Comparison of ENCODE assay signal across 8 mouse cellular contexts in the genomic region with DNA sequence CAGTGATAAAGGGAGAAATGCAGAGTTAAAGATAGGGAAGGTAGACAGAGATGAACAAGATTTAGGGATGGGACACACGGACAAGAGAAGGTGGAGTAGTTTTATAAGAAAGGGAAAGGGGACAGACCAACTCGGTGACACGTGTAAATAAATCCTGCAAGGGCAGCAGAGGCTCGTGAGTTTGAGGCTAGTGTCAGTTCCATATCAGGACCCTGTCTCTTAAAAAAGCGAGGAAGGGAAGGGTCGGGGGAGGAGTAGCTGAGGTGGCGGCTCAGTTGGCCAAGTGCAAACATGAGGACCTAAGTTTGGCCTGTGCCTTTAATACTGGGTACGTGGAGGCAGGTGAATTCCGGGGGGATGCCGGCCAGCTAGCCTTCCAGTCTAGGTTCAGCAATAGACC. TPM values are rescaled to one million over a fixed set of nuclear protein-coding genes. Genes with fewer than 3 reads are reported as not detected.
A peak's percentile ranks its signal among the peaks of the same experiment; 100 is the strongest.
DNase-seq lines count a peak whose midpoint lies in the region; ATAC-seq lines count a peak whose summit lies in the region.

No protein-coding gene starts in this region.

- no peak overlapping the region for H3K27ac ChIP-seq in neural tube, embryonic 11.5 days (ENCODE audit: low read depth, low read length)
- H3K27ac ChIP-seq in liver, embryonic 13.5 days = no peak overlapping the region

- H3K27me3 ChIP-seq in erythroblast, embryonic 14.5 days (ENCODE audit: control insufficient read depth) = peaks cover 48% of the 10 kb centered on the region
- peaks cover 46% of the 10 kb centered on the region for H3K27me3 ChIP-seq in neural tube, embryonic 11.5 days (ENCODE audit: control insufficient read depth, insufficient read depth, low read length)
- H3K27me3 ChIP-seq in liver, embryonic 13.5 days = peaks cover 42% of the 10 kb centered on the region

- WGBS in neural tube, embryonic 11.5 days = 19% methylated on average over 10 of the region's 10 CpGs
- 34% methylated on average over 10 of the region's 10 CpGs for WGBS in liver, embryonic 13.5 days (ENCODE audit: insufficient replicate concordance)

- no peaks in the 10 kb centered on the region for H3K36me3 ChIP-seq in erythroblast, embryonic 14.5 days (ENCODE audit: control insufficient read depth)
- no peaks in the 10 kb centered on the region for H3K36me3 ChIP-seq in neural tube, embryonic 11.5 days (ENCODE audit: control insufficient read depth, insufficient read depth, low read length)
- no peaks in the 10 kb centered on the region for H3K36me3 ChIP-seq in liver, embryonic 13.5 days

- peak overlapping the region; percentile 38 for H3K4me2 ChIP-seq in neural tube, embryonic 11.5 days (ENCODE audit: low read depth)
- H3K4me2 ChIP-seq in liver, embryonic 13.5 days = peak overlapping the region; percentile 68

- no peak for DNase-seq in neural tube, embryonic 11.5 days (ENCODE audit: low spot score)
- no peak for DNase-seq in neural tube, embryonic 10.5 days (ENCODE audit: extremely low spot score, low spot score)
- DNase-seq in liver, embryonic 13.5 days = no peak
- no peak for DNase-seq in adrenal gland, postnatal 10 days
- DNase-seq in ovary, adult 18-20 months (ENCODE audit: low spot score) = no peak

- peaks cover under 1% of the 10 kb centered on the region; the same call in 1 of the 2 replicates for H3K9me3 ChIP-seq in erythroblast, embryonic 14.5 days (ENCODE audit: control insufficient read depth, low read length)
- H3K9me3 ChIP-seq in neural tube, embryonic 11.5 days (ENCODE audit: control insufficient read depth, low read length) = no peaks in the 10 kb centered on the region
- H3K9me3 ChIP-seq in liver, embryonic 13.5 days (replicated peaks) = no peaks in the 10 kb centered on the region

- ATAC-seq in erythroblast, adult 5-6 weeks (replicated peaks; ENCODE audit: low FRiP score, poor library complexity, severe bottlenecking) = no peak
- ATAC-seq in neural tube, embryonic 11.5 days (ENCODE audit: insufficient read depth, low FRiP score, low TSS enrichment) = no peak
- no peak for ATAC-seq in liver, embryonic 13.5 days (ENCODE audit: low read depth)
- ATAC-seq in megakaryocyte progenitor cell, adult 5-6 weeks (replicated peaks; ENCODE audit: poor library complexity) = no peak

- H3K9ac ChIP-seq in neural tube, embryonic 11.5 days (ENCODE audit: low read length) = no peak overlapping the region
- peak overlapping the region; percentile 56 for H3K9ac ChIP-seq in liver, embryonic 13.5 days

- H3K4me3 ChIP-seq in erythroblast, embryonic 14.5 days (replicated peaks) = peak overlapping the region; percentile 47
- H3K4me3 ChIP-seq in neural tube, embryonic 11.5 days (ENCODE audit: low read depth, low read length) = 0 out of 2 replicates have a peak overlapping the region, but pooled peaks have one; percentile 19
- peak overlapping the region; percentile 48 for H3K4me3 ChIP-seq in liver, embryonic 13.5 days (replicated peaks)

- peaks cover 50% of the 10 kb centered on the region for H3K4me1 ChIP-seq in erythroblast, embryonic 14.5 days (ENCODE audit: control insufficient read depth)
- peaks cover 9% of the 10 kb centered on the region; the same call in 1 of the 2 replicates for H3K4me1 ChIP-seq in neural tube, embryonic 11.5 days (ENCODE audit: control insufficient read depth, insufficient read depth, low read length)
- H3K4me1 ChIP-seq in liver, embryonic 13.5 days (replicated peaks) = peaks cover 47% of the 10 kb centered on the region

RNA-seq across cellular contexts. Expression of a gene that starts 11.2 kb away (rescaled TPM):
- 1.9 and 2.6 TPM in 2 replicates for polyA plus RNA-seq in erythroblast, embryonic 14.5 days (2012)
- total RNA-seq in erythroblast, adult 5-6 weeks (2015; ENCODE audit: low replicate concordance) = 19.0 and 24.5 TPM in 2 replicates
- 7.9 and 14.1 TPM in 2 replicates for total RNA-seq in erythroblast, adult 5-6 weeks (2017; ENCODE audit: low replicate concordance)
- 3.1 and 3.7 TPM in 2 replicates for polyA plus RNA-seq in neural tube, embryonic 11.5 days (2014; fragmentation: Nextera tagmentation; extraction: Ambion mirVana)
- polyA plus RNA-seq in liver, embryonic 13.5 days (2015; fragmentation: Nextera tagmentation; extraction: Ambion mirVana) = 2.3 and 3.4 TPM in 2 replicates
- total RNA-seq in adrenal gland, postnatal 10 days (2021) = 100 to 1,000 TPM; 145 to 200 TPM
- 44.4 and 46.9 TPM in 2 replicates for total RNA-seq in megakaryocyte progenitor cell, adult 5-6 weeks (2015)
- total RNA-seq in megakaryocyte progenitor cell, adult 5-6 weeks (2017) = 12.0 and 15.7 TPM in 2 replicates

RNA-seq across cellular contexts. Expression of a gene that starts 11.3 kb away (rescaled TPM):
- 1.3 and 1.5 TPM in 2 replicates for polyA plus RNA-seq in erythroblast, embryonic 14.5 days (2012)
- 2.3 TPM in 1 of 2 replicates, not detected in the other for total RNA-seq in erythroblast, adult 5-6 weeks (2015; ENCODE audit: low replicate concordance)
- 2.3 and 3.9 TPM in 2 replicates for total RNA-seq in erythroblast, adult 5-6 weeks (2017; ENCODE audit: low replicate concordance)
- polyA plus RNA-seq in neural tube, embryonic 11.5 days (2014; fragmentation: Nextera tagmentation; extraction: Ambion mirVana) = 4.7 and 7.3 TPM in 2 replicates
- 3.3 and 3.7 TPM in 2 replicates for polyA plus RNA-seq in liver, embryonic 13.5 days (2015; fragmentation: Nextera tagmentation; extraction: Ambion mirVana)
- 1 to 10 TPM; 5.0 to 6.9 TPM for total RNA-seq in adrenal gland, postnatal 10 days (2021)
- 2.2 and 2.4 TPM in 2 replicates for total RNA-seq in megakaryocyte progenitor cell, adult 5-6 weeks (2015)
- 1.7 and 4.0 TPM in 2 replicates for total RNA-seq in megakaryocyte progenitor cell, adult 5-6 weeks (2017)

RNA-seq across cellular contexts. Expression of a gene that starts 20.0 kb away (rescaled TPM):
- polyA plus RNA-seq in erythroblast, embryonic 14.5 days (2012) = 10.3 and 11.6 TPM in 2 replicates
- total RNA-seq in erythroblast, adult 5-6 weeks (2015; ENCODE audit: low replicate concordance) = 4.4 and 5.9 TPM in 2 replicates
- total RNA-seq in erythroblast, adult 5-6 weeks (2017; ENCODE audit: low replicate concordance) = 7.4 and 7.7 TPM in 2 replicates
- polyA plus RNA-seq in neural tube, embryonic 11.5 days (2014; fragmentation: Nextera tagmentation; extraction: Ambion mirVana) = 38.6 and 38.7 TPM in 2 replicates
- polyA plus RNA-seq in liver, embryonic 13.5 days (2015; fragmentation: Nextera tagmentation; extraction: Ambion mirVana) = 60.6 and 63.2 TPM in 2 replicates
- 10 to 100 TPM; 39.2 to 40.0 TPM for total RNA-seq in adrenal gland, postnatal 10 days (2021)
- total RNA-seq in megakaryocyte progenitor cell, adult 5-6 weeks (2015) = 21.4 and 21.9 TPM in 2 replicates
- total RNA-seq in megakaryocyte progenitor cell, adult 5-6 weeks (2017) = 51.2 and 57.4 TPM in 2 replicates

RNA-seq across cellular contexts. Expression of a gene that starts 29.2 kb away (rescaled TPM):
- 740 and 808 TPM in 2 replicates for polyA plus RNA-seq in erythroblast, embryonic 14.5 days (2012)
- 379 and 406 TPM in 2 replicates for total RNA-seq in erythroblast, adult 5-6 weeks (2015; ENCODE audit: low replicate concordance)
- 572 and 669 TPM in 2 replicates for total RNA-seq in erythroblast, adult 5-6 weeks (2017; ENCODE audit: low replicate concordance)
- 101 TPM in 2 replicates for polyA plus RNA-seq in neural tube, embryonic 11.5 days (2014; fragmentation: Nextera tagmentation; extraction: Ambion mirVana)
- 269 and 278 TPM in 2 replicates for polyA plus RNA-seq in liver, embryonic 13.5 days (2015; fragmentation: Nextera tagmentation; extraction: Ambion mirVana)
- 100 to 1,000 TPM in 1 of 2 experiments, 10 to 100 TPM in 1; 89.4 to 108 TPM for total RNA-seq in adrenal gland, postnatal 10 days (2021)
- 30.2 and 34.4 TPM in 2 replicates for total RNA-seq in megakaryocyte progenitor cell, adult 5-6 weeks (2015)
- 26.2 and 26.3 TPM in 2 replicates for total RNA-seq in megakaryocyte progenitor cell, adult 5-6 weeks (2017)

RNA-seq across cellular contexts. Expression of a gene that starts 35.4 kb away (rescaled TPM):
- 29.4 and 30.9 TPM in 2 replicates for polyA plus RNA-seq in erythroblast, embryonic 14.5 days (2012)
- total RNA-seq in erythroblast, adult 5-6 weeks (2015; ENCODE audit: low replicate concordance) = 255 and 289 TPM in 2 replicates
- total RNA-seq in erythroblast, adult 5-6 weeks (2017; ENCODE audit: low replicate concordance) = 800 and 908 TPM in 2 replicates
- 870 and 925 TPM in 2 replicates for polyA plus RNA-seq in neural tube, embryonic 11.5 days (2014; fragmentation: Nextera tagmentation; extraction: Ambion mirVana)
- 511 and 613 TPM in 2 replicates for polyA plus RNA-seq in liver, embryonic 13.5 days (2015; fragmentation: Nextera tagmentation; extraction: Ambion mirVana)
- total RNA-seq in adrenal gland, postnatal 10 days (2021) = 100 to 1,000 TPM; 404 to 492 TPM
- 1,060 and 1,133 TPM in 2 replicates for total RNA-seq in megakaryocyte progenitor cell, adult 5-6 weeks (2015)
- total RNA-seq in megakaryocyte progenitor cell, adult 5-6 weeks (2017) = 4,756 and 5,574 TPM in 2 replicates
